Mouse (Mus musculus) c-Kit-positive CD71-negative TER-119-negative erythroid progenitor cells, embryonic 14.5 days (primary cell): ENCODE data around the gene Whrn.

Experiments used
- DNase-seq: peaks from one replicate; pipeline ENCODE4 v3.0.0-alpha.2; 2013; ENCODE audit warnings: low read depth

The Whrn gene

DNA sequence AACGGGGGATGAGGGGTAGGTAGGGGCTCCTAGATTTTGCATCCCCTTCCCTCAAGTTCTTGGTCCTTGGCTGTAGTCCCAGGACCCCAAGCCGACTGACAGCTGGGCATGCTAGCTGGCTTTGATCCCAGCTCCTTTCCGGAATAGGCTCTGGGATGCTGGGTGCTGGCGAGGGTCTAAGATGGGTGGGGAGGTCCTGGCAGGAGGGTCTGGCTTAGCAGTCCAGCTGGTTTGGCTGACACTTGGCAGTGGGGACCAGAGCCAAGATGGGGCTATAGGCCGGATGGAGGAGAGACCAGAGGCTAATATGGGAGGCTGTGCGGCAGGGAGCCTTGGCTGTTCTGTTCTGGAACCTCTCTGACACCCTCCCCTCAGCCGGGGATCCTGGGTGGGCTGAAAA lies 87.5 kb downstream of the Whrn start:
- no peak for DNase-seq

DNA sequence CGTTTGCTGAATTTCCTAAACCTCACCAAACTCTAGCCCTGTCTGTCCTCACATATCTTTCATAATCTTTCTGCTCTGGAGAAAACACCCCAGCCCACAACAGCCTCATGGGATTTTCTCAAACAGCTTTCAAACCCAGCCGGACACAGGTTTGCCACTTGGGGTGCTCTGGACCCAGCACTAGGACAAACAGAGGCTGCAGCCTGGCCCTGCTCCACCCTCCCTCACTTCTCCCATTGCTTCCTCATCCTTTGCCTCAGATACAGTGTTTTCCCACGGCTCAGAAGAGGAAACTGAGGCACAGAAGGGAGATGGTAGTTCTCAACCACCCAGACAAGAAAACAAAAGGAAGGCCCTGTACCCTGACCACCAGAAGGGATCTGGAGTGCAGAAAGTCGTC lies 90.1 kb downstream of the Whrn start:
- no peak for DNase-seq

- DNase-seq, result no peak
Measured at GRCm38 (mm10) chr4:63405051-63405450, 90.7 kb downstream of the Whrn start.

DNA sequence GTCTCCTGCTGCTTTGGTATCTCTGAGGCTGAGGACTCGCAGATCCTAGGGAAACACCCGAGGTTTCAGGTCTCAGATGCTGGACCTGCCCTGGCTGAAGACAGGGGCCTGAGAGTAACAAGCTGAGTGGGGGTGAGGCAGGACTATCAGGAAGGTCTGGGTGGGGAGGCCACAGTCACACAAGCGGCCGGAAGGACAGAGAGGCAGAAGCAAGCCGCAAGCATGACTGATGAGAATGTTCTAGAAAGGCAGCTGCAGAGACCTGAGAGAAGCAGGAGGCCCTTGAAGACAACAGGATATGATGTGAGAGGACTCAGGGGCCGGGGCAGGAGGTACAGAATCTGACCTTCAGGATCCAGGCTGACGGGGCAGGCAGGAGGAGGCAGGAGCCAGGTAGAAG lies 91.6 kb downstream of the Whrn start:
- DNase-seq, result no peak

GRCm38 (mm10) chr4:63403040-63403959 lies 92.5 kb downstream of the Whrn start, which contains the start of gene Akna:
TSS of gene Akna (minus strand) at chr4:63403354.
- peak; percentile 50 for DNase-seq

DNA sequence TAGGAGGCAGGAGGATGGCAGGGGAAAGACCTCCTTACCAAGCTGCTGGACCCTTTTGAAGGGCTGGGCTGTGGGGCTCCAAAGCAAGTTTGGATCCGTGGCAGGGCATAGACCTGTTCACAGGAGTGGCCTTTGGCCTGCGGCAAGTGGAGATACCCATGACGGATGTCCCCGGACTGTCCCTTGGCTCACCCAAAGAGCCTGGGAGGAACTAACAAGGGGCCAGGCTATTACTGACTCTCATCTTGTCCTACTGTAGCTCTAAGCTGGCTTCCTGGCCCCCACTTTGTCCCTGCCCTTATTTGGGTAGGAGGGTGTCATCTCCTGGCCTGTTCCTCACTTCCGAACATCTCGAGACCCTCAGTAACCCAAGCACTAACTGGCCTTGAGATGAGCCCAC lies 93.2 kb downstream of the Whrn start:
- DNase-seq, result no peak

GRCm38 (mm10) chr4:63402056-63402455 lies 93.7 kb downstream of the Whrn start:
- DNase-seq, result no peak

DNA sequence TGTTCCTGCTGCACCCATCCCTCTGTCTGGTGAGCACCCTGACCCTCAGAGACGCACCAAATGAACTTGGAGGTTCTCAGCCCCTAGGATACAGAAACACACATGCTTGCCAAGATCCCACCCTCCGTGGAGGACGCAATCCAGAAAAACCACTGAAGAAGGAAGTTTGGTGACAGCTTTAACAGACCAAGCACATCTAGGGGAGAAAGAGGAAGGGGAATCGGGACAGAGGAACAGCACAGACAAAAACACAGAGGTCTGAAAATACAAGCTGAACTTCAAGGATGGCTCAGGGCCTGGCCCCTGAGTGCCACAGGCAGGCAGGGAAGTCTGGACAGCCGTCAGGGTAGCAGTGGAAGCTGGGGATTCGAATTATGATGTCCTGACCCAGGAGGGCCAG lies 94.2 kb downstream of the Whrn start:
- DNase-seq, result no peak

GRCm38 (mm10) chr4:63400541-63401306 lies 95.1 kb downstream of the Whrn start:
- DNase-seq, result peak; percentile 58

DNA sequence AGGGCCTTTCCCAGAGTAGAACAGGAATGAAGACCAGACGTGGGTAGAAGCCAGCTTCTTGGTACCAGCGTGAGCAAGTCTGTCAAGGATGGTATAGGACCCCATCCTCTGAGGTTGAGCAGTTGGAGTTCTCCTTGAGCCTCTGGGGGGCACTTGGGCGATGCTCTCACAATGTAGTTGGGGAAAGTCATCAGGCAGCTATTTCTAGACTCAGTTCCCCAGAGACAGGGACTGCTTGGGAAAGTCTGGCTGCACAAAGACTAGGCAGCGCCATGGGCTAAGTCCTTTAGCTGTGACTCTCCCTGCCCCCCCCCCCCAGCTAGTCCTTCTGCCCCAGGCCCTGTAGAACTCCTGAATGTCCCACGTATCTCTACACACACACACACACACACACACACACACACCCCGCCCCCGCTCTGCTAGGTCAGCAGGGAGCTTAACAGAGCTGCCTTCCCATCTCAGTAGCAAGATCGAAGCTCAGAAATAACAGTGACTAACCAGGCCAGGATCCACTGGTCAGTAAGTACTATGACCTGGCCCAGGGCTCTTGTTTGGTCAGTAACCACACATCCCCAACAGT lies 96.0 kb downstream of the Whrn start:
- no peak for DNase-seq

DNA sequence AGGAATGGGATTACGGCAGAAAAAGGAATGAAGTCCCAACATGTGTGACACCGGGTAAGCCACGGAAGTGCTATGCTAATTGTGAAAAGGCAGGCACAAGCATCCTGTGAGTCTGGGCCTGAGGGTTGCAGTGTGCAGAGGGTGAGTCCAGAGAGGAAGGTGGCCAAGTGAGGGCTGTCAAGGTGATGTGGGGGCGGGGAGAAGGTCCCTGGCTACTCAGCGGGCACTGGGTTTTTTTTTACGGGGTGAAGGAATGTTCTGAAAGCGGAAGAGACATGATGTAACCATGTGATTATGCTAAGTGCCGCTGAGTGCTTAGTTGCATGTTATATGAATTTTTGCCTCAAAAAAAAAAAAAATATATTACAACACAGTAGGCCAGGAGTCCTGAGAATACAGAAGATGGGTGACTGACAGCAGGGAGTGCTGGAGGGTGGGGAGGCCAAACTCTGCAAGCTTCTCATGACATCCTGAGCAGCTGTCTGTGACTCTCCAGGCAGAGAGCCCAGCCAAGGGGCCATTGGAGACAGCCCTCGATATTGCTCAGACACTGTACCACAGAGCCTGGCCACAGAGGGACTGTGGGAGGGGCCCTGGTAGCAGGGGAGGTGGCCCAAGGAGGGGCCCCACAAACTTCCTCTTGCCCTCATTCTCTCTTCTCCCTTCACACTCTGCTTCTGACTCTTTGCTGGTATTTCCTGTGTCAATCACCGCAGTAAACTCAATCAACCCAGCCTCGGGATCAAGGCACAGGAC lies 96.8 kb downstream of the Whrn start:
- DNase-seq, result peak; percentile 47

DNA sequence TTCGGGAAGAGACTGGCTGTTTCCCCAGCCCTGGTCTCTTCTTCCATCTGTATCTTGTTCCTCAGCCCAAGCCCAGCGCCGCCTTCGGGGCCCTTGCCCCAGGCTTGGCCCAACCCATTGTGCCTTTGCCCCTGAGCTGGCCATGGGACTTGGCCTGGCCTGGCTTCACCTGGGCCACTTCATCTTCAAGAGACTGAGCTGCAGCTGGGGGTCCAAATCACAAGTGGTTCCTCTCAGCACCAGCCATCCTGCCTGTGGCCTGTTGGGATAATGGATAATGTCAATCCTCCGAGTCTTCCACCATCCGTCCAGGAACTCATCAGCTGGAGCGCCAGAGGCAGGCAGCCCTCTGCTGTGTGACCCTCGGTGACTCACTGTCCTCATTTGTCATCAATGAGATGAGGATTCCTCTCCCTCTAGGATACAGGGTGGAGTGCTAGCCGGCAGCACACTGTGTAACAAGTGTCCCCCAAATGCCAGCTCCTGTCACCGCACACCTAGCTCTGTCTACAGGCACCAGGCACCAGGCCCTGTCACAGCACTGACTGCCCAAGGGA lies 97.7 kb downstream of the Whrn start:
- DNase-seq, result no peak

- no peak for DNase-seq
Measured at GRCm38 (mm10) chr4:63391322-63391721, 104.5 kb downstream of the Whrn start.

GRCm38 (mm10) chr4:63389887-63390528 lies 105.8 kb downstream of the Whrn start:
- no peak for DNase-seq

DNA sequence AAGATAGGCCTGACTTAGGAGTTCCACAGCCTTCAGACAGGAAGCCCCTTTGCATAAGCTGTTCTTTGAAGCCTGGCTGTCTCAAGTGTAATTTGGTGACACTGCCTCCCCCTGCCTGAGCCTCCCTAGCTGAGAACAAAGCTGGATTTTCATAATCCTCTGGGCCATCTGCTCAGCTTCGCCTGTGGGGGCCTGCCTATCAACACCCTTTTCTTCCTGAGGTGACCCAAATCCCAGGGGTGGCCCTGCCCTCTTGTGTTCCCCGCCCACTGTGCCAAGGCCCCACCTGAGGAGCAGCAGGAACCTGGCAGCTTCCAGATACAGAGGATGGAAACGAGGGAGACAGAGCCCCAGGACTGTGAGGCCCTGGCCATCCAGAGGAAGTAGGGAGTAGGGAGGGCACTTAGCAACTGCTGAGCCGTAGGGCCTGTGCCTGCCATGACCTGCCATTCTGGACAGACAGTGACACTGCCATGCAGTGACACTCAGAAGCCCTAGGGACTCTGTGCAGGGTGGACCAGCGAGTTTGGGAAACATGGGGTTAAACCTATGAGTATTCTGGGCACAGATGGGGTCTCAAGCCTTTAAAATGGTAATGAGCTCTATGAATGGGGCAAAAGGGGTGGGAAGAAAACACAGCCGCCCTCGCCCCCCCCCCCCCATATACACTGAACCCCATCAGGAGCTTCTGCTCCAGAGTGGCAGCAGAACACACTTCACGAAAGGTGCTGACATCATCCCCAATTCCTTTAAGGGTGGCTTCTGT lies 106.5 kb downstream of the Whrn start:
- no peak for DNase-seq

GRCm38 (mm10) chr4:63388029-63388428 lies 107.8 kb downstream of the Whrn start:
- DNase-seq, result no peak

- DNase-seq, result peak; percentile 62
Measured at GRCm38 (mm10) chr4:63385784-63386183, 110.0 kb downstream of the Whrn start.

GRCm38 (mm10) chr4:63385253-63385652 lies 110.5 kb downstream of the Whrn start:
- no peak for DNase-seq

- no peak for DNase-seq
Measured at GRCm38 (mm10) chr4:63384262-63384661, 111.5 kb downstream of the Whrn start.

- DNase-seq, result no peak
Measured at GRCm38 (mm10) chr4:63383474-63383873, 112.3 kb downstream of the Whrn start.
